Mouse (Mus musculus) lung, postnatal 0 days (tissue): ENCODE data around the gene Mllt10.

Experiments
- CTCF ChIP-seq: IDR thresholded peaks from 2 replicates; pipeline ENCODE4 v1.5.1; 2016; ENCODE audit warnings: antibody characterized with exemption, mild to moderate bottlenecking
- EP300 ChIP-seq: IDR thresholded peaks from 2 replicates; pipeline ENCODE4 v1.6.1; 2016; ENCODE audit warnings: antibody characterized with exemption, mild to moderate bottlenecking, control low read depth

- no peak for TF ChIP-seq CTCF
- TF ChIP-seq EP300: no peak
Measured at GRCm38 (mm10) chr2:18249224-18249623, 194.2 kb downstream of the Mllt10 start.
